Comparison of ENCODE assay signal across 8 mouse cellular contexts in the genomic region with DNA sequence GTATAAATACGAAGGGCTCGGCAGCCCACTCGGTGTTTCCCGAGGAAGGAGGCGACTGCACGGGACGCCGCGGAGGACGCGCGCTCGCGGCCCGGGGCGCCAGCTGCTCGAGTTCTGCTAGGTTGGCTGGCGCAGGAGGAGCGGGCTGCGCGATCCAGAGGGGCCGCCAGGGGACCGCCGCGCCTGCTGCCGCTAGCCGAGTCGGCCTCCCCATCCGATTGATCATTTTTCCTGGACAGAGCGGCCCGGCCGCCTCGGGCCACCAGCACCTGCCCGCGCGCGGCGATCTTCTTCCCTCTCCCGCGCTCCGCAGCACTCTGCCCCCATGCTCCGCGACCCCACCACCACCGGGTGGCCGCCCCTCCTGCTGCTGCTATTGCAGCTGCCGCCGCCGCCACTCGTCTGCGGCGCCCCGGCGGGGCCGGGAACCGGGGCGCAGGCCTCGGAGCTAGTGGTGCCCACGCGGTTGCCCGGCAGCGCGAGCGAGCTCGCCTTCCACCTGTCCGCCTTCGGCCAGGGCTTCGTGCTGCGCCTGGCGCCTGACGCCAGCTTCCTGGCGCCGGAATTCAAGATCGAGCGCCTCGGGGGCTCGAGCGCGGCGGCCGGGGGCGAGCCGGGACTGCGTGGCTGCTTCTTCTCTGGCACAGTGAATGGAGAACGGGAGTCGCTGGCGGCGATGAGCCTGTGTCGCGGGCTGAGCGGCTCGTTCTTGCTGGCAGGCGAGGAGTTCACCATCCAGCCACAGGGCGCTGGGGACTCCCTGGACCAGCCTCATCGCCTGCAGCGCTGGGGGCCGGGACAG. TPM values are rescaled to one million over a fixed set of nuclear protein-coding genes. Genes with fewer than 3 reads are reported as not detected.
DNase-seq lines count a peak whose midpoint lies in the region; ATAC-seq and TF ChIP-seq lines count a peak whose summit lies in the region.

A gene (plus strand): TSS at position 51 of the 802 bp plus-strand sequence.

- no peaks in the 10 kb centered on the region for H3K4me1 ChIP-seq in intestine, postnatal 0 days (replicated peaks; ENCODE audit: control insufficient read depth, insufficient read depth, low read length)
- no peaks in the 10 kb centered on the region for H3K4me1 ChIP-seq in liver, embryonic 13.5 days (replicated peaks)

- 0 out of 2 replicates have a peak within 1 kb of the TSS, but pooled peaks have one; percentile 15 for H3K27ac ChIP-seq in intestine, postnatal 0 days (ENCODE audit: low read depth, low read length)
- H3K27ac ChIP-seq in liver, embryonic 13.5 days = no peak within 1 kb of the TSS

- peaks cover 43% of the 10 kb centered on the region for H3K27me3 ChIP-seq in intestine, postnatal 0 days (replicated peaks; ENCODE audit: control insufficient read depth, insufficient read depth, low read length)
- peaks cover 64% of the 10 kb centered on the region for H3K27me3 ChIP-seq in liver, embryonic 13.5 days

- ATAC-seq in intestine, postnatal 0 days = no peak
- no peak for ATAC-seq in liver, embryonic 13.5 days (ENCODE audit: low read depth)

- peak within 1 kb of the TSS; percentile 89 for H3K4me2 ChIP-seq in intestine, postnatal 0 days (replicated peaks; ENCODE audit: low read depth)
- peak within 1 kb of the TSS; percentile 62 for H3K4me2 ChIP-seq in liver, embryonic 13.5 days

- peak within 1 kb of the TSS; percentile 42 for H3K9ac ChIP-seq in intestine, postnatal 0 days (ENCODE audit: low read depth, low read length)
- H3K9ac ChIP-seq in liver, embryonic 13.5 days = no peak within 1 kb of the TSS

- no peaks in the 10 kb centered on the region for H3K36me3 ChIP-seq in intestine, postnatal 0 days (ENCODE audit: control insufficient read depth, insufficient read depth)
- no peaks in the 10 kb centered on the region for H3K36me3 ChIP-seq in liver, embryonic 13.5 days

- H3K9me3 ChIP-seq in intestine, postnatal 0 days (ENCODE audit: control insufficient read depth) = no peaks in the 10 kb centered on the region
- no peaks in the 10 kb centered on the region for H3K9me3 ChIP-seq in liver, embryonic 13.5 days (replicated peaks)

- TF ChIP-seq CTCF in intestine, postnatal 0 days (IDR thresholded peaks at IDR 0.05; ENCODE audit: low read depth) = peak; percentile 67

- peak within 1 kb of the TSS; percentile 57 for H3K4me3 ChIP-seq in intestine, postnatal 0 days (ENCODE audit: low read depth, low read length)
- H3K4me3 ChIP-seq in liver, embryonic 13.5 days (replicated peaks) = peak within 1 kb of the TSS; percentile 45

- DNase-seq in layer of hippocampus, adult 18-20 months (ENCODE audit: low spot score in 2 of 2) = peak; percentile 47 to 48
- DNase-seq in layer of hippocampus, adult 8-10 months (ENCODE audit: low spot score in 2 of 2) = no peak
- DNase-seq in adrenal gland, postnatal 36 days = peak; percentile 57 to 65
- DNase-seq in frontal cortex, postnatal 36 days (ENCODE audit: low spot score in 2 of 2) = peak; percentile 41 to 50
- DNase-seq in liver, embryonic 13.5 days = no peak
- DNase-seq in right cerebral cortex, adult 2 months (ENCODE audit: low spot score in 2 of 2) = peak; percentile 32 to 60
- DNase-seq in natural killer cell, adult 2 months (ENCODE audit: low spot score in 2 of 2) = no peak

- WGBS in intestine, postnatal 0 days = 0% methylated on average over 96 of the region's 96 CpGs
- WGBS in liver, embryonic 13.5 days (ENCODE audit: insufficient replicate concordance) = under 1% methylated on average over 96 of the region's 96 CpGs

RNA-seq across cellular contexts. Expression of the gene that starts here (rescaled TPM):
- 1 to 10 TPM; 4.2 to 4.6 TPM for total RNA-seq in layer of hippocampus, adult 18-20 months (2021)
- total RNA-seq in layer of hippocampus, adult 8-10 months (2022) = 1 to 10 TPM; 3.3 to 5.4 (median 4.7) TPM
- under 1 TPM; 0.07 to 0.49 TPM for total RNA-seq in adrenal gland, postnatal 36 days (2021)
- 4.1 and 4.7 TPM in 2 replicates for polyA plus RNA-seq in intestine, postnatal 0 days (2015; fragmentation: Nextera tagmentation; extraction: Ambion mirVana)
- polyA plus RNA-seq in liver, embryonic 13.5 days (2015; fragmentation: Nextera tagmentation; extraction: Ambion mirVana) = 0.07 and 0.10 TPM in 2 replicates

Comparison
In these comparisons a context has a peak if more than half of its experiments do, and no peak if none do; other contexts are left out.
1. DNase-seq: peak in layer of hippocampus, adult 18-20 months (2 of 2), frontal cortex, postnatal 36 days (2 of 2) and right cerebral cortex, adult 2 months (2 of 2); none in layer of hippocampus, adult 8-10 months (0 of 2), liver, embryonic 13.5 days (single experiment) and natural killer cell, adult 2 months (0 of 2).
2. Peak in DNase-seq in adrenal gland, postnatal 36 days; RNA of the gene not detected or under 1 TPM.